Mouse (Mus musculus) CH12.LX (cell line): ENCODE data around the gene Gm14459. TPM values are rescaled to one million over a fixed set of nuclear protein-coding genes. Genes with fewer than 3 reads are reported as not detected.
"Not testable (repeated sequence)": the region's sequence is repeated elsewhere in the genome, so short reads cannot be mapped to it uniquely, and the experiment has no call there.

Source experiments
- DNase-seq: peaks from one replicate; pipeline ENCODE4 v3.0.0-alpha.2; 2013; ENCODE audit errors: extremely low read depth
- H3K27ac ChIP-seq: 2 replicates; pipeline ENCODE4 v1.5.1; 2012; ENCODE audit warnings: low read depth, mild to moderate bottlenecking, control low read depth, moderate library complexity; ENCODE audit not compliant: insufficient read depth
- H3K27me3 ChIP-seq: replicated peaks from 2 replicates; pipeline ENCODE3; 2012; ENCODE audit warnings: inconsistent platforms
- H3K36me3 ChIP-seq, 2 experiments: replicated peaks in 1 of 2; 2 replicates each; pipeline versions ENCODE3 to v1.6.1; 2012; ENCODE audit warnings: inconsistent platforms in 1 of 2, low read length in 1 of 2, mild to moderate bottlenecking in 1 of 2, mixed read lengths in 1 of 2, moderate library complexity in 1 of 2; ENCODE audit not compliant: control insufficient read depth in 1 of 2, insufficient read depth in 1 of 2
- H3K4me1 ChIP-seq, 2 experiments: 2 replicates each; pipeline ENCODE4 v1.6.1; 2012; ENCODE audit warnings: inconsistent platforms in 1 of 2, moderate library complexity in 1 of 2; ENCODE audit not compliant: insufficient read depth in 2 of 2, control insufficient read depth in 1 of 2
- H3K4me2 ChIP-seq: 2 replicates; pipeline ENCODE4 v1.6.1; 2012; ENCODE audit warnings: low read depth, mild to moderate bottlenecking, control low read depth; ENCODE audit not compliant: poor library complexity, insufficient read depth, severe bottlenecking
- H3K4me3 ChIP-seq, 3 experiments: fragments of 150-350 bp in 1 of 3; sonication (generic) in 1 of 3; replicated peaks in 1 of 3; 2 replicates each; pipeline versions ENCODE3 to v1.5.1; 2011 to 2012; ENCODE audit warnings: low read depth in 2 of 3, low read length in 2 of 3, mild to moderate bottlenecking in 2 of 3, moderate library complexity in 2 of 3, control low read depth in 1 of 3, improper control_type of control experiment in 1 of 3, inconsistent platforms in 1 of 3, mixed read lengths in 1 of 3; ENCODE audit not compliant: poor library complexity in 1 of 3
- H3K79me2 ChIP-seq: replicated peaks from 2 replicates; pipeline ENCODE4 v1.6.1; 2012; ENCODE audit warnings: mild to moderate bottlenecking, moderate library complexity; ENCODE audit not compliant: control insufficient read depth, poor library complexity, insufficient read depth, severe bottlenecking; ENCODE audit errors: extremely low read depth
- H3K9ac ChIP-seq: 2 replicates; pipeline ENCODE4 v1.6.1; 2012; ENCODE audit warnings: low read depth, mild to moderate bottlenecking, control low read depth, moderate library complexity; ENCODE audit not compliant: insufficient read depth
- H3K9me3 ChIP-seq: replicated peaks from 2 replicates; pipeline ENCODE3; 2012; ENCODE audit warnings: low read length, inconsistent platforms, mixed read lengths
- BHLHE40 ChIP-seq: IDR thresholded peaks from 2 replicates; pipeline ENCODE4 v1.6.1; 2011; ENCODE audit warnings: mild to moderate bottlenecking, low read depth, low read length, improper control_type of control experiment
- CHD2 ChIP-seq: IDR thresholded peaks from 2 replicates; pipeline ENCODE4 v1.6.1; 2011; ENCODE audit warnings: low read length, improper control_type of control experiment
- IRF4 ChIP-seq: IDR thresholded peaks from 2 replicates; pipeline ENCODE4 v1.6.1; 2014; ENCODE audit warnings: low read depth, mild to moderate bottlenecking, inconsistent platforms, low read length, improper control_type of control experiment
- KAT2A ChIP-seq: IDR thresholded peaks from 2 replicates; pipeline ENCODE4 v1.6.1; 2012; ENCODE audit warnings: low read length, improper control_type of control experiment, inconsistent platforms; ENCODE audit not compliant: insufficient replicate concordance
- MXI1 ChIP-seq: IDR thresholded peaks from 2 replicates; pipeline ENCODE4 v1.6.1; 2011; ENCODE audit warnings: mild to moderate bottlenecking, low read depth, low read length, improper control_type of control experiment
- NELFE ChIP-seq: IDR thresholded peaks from 2 replicates; pipeline ENCODE4 v1.6.1; 2011; ENCODE audit warnings: low read depth, low read length, improper control_type of control experiment
- NRF1 ChIP-seq: IDR thresholded peaks from 2 replicates; pipeline ENCODE4 v1.6.1; 2014; ENCODE audit warnings: low read depth, mild to moderate bottlenecking, inconsistent platforms, low read length, improper control_type of control experiment, moderate library complexity
- POLR2AphosphoS2 ChIP-seq: IDR thresholded peaks from 2 replicates; pipeline ENCODE4 v1.6.1; 2011; ENCODE audit warnings: low read depth, low read length, improper control_type of control experiment
- RAD21 ChIP-seq: IDR thresholded peaks from 2 replicates; pipeline ENCODE4 v1.6.1; 2011; ENCODE audit warnings: low read depth, mild to moderate bottlenecking, low read length, improper control_type of control experiment, moderate library complexity
- SIN3A ChIP-seq: IDR thresholded peaks from 2 replicates; pipeline ENCODE4 v1.6.1; 2012; ENCODE audit warnings: low read length, improper control_type of control experiment, inconsistent platforms
- TCF12 ChIP-seq: IDR thresholded peaks from 2 replicates; pipeline ENCODE4 v1.6.1; 2014; ENCODE audit warnings: low read depth, mild to moderate bottlenecking, inconsistent platforms, low read length, improper control_type of control experiment
- USF1 ChIP-seq: IDR thresholded peaks from 2 replicates; pipeline ENCODE4 v1.6.1; 2014; ENCODE audit warnings: low read depth, mild to moderate bottlenecking, inconsistent platforms, low read length, improper control_type of control experiment
- ZNF384 ChIP-seq: IDR thresholded peaks from 2 replicates; pipeline ENCODE4 v1.6.1; 2012; ENCODE audit warnings: low read depth, low read length, improper control_type of control experiment, inconsistent platforms
- dilution Hi-C: fragments of 300-500 bp; cut with MboI; formaldehyde crosslinking; loops from 2 replicates; pipeline ENCODE4 v1.14.3; 2020; ENCODE audit warnings: low sequenced_read_pairs; ENCODE audit not compliant: extremely low pct_unique_long_range_greater_than_20kb, extremely low pct_ligation_motif_present
- in situ Hi-C: fragments of 300-500 bp; cut with MboI; formaldehyde crosslinking; loops from 3 replicates; pipeline ENCODE4 v1.14.3; 2019; ENCODE audit warnings: low sequenced_read_pairs, low pct_ligation_motif_present, low pct_unique_long_range_greater_than_20kb, mixed read lengths
- polyA plus RNA-seq: library from polyadenylated mRNA; unstranded; fragments of >175 nt; gene quantifications from 2 replicates; pipeline ENCODE4 v1.2.1, GENCODE M21; 2012; ENCODE audit warnings: low read depth; ENCODE audit not compliant: insufficient read length
- total RNA-seq, 2 experiments: library from RNA; depleted of rRNA; stranded (reverse); fragments of 300-350 nt in 1 of 2; fragments of >200 nt in 1 of 2; gene quantifications; 2 replicates each; pipeline ENCODE4 v1.2.3; 2012 to 2014

Gm14459 gene
- total RNA-seq (2012; rRNA removed) (not detected in 2 replicates), total RNA-seq (2014; rRNA removed) (not detected in 2 replicates), polyA plus RNA-seq (not detected in 2 replicates)

- TF ChIP-seq USF1 (no peak), MXI1 (no peak), TCF12 (no peak), RAD21 (no peak), KAT2A (no peak), CHD2 (no peak), BHLHE40 (no peak), ZNF384 (no peak), NELFE (no peak), NRF1 (no peak), IRF4 (no peak), SIN3A (no peak), POLR2AphosphoS2 (no peak)
- no peaks in the 10 kb centered on the region for H3K4me1 ChIP-seq
- H3K9me3 ChIP-seq = no peaks in the 10 kb centered on the region
- no peak within 1 kb of the TSS for H3K27ac ChIP-seq
- no peak within 1 kb of the TSS for H3K9ac ChIP-seq
- in situ Hi-C loops (no loop called here), dilution Hi-C loops (no loop called here)
- no peaks in the 10 kb centered on the region for H3K36me3 ChIP-seq
- H3K79me2 ChIP-seq = no peaks in the 10 kb centered on the region
- H3K27me3 ChIP-seq = no peaks in the 10 kb centered on the region
- no peak within 1 kb of the TSS for H3K4me2 ChIP-seq
- no peak within 1 kb of the TSS for H3K4me3 ChIP-seq
- no peak for DNase-seq
Observed at GRCm38 (mm10) chrX:8524854-8525253, at the start of gene Gm14459. Gene Gm14459 (minus strand): TSS chrX:8524954.

- H3K9me3 ChIP-seq, in situ Hi-C loops, H3K79me2 ChIP-seq, H3K4me1 ChIP-seq, H3K4me3 ChIP-seq, H3K27me3 ChIP-seq, H3K36me3 ChIP-seq, dilution Hi-C loops, H3K9ac ChIP-seq, H3K4me2 ChIP-seq, H3K27ac ChIP-seq, DNase-seq: not testable (repeated sequence)
Observed at GRCm38 (mm10) chrX:8548155-8548554, 23.4 kb upstream of the Gm14459 start, which contains the start of gene Ssxb6. Gene Ssxb6 (minus strand): TSS chrX:8548255.

Other genes starting within 250 kb of the Gm14459 start
- not detected in 2 replicates for gene Ssxb10, start 197.5 kb downstream of the Gm14459 start, total RNA-seq (2012; rRNA removed)
- not detected in 2 replicates for gene Ssxb10, start 197.5 kb downstream of the Gm14459 start, total RNA-seq (2014; rRNA removed)
- not detected in 2 replicates for gene Ssxb10, start 197.5 kb downstream of the Gm14459 start, polyA plus RNA-seq
- gene Ssxb9, start 158.0 kb downstream of the Gm14459 start, total RNA-seq (2012; rRNA removed) = not detected in 2 replicates
- gene Ssxb9, start 158.0 kb downstream of the Gm14459 start, total RNA-seq (2014; rRNA removed) = not detected in 2 replicates
- not detected in 2 replicates for gene Ssxb9, start 158.0 kb downstream of the Gm14459 start, polyA plus RNA-seq
- gene Ssxb1, start 111.6 kb downstream of the Gm14459 start, total RNA-seq (2012; rRNA removed) = not detected in 2 replicates
- not detected in 2 replicates for gene Ssxb1, start 111.6 kb downstream of the Gm14459 start, total RNA-seq (2014; rRNA removed)
- gene Ssxb1, start 111.6 kb downstream of the Gm14459 start, polyA plus RNA-seq = not detected in 2 replicates
- gene Ssxb2, start 63.2 kb downstream of the Gm14459 start, total RNA-seq (2012; rRNA removed) = not detected in 2 replicates
- gene Ssxb2, start 63.2 kb downstream of the Gm14459 start, total RNA-seq (2014; rRNA removed) = not detected in 2 replicates
- gene Ssxb2, start 63.2 kb downstream of the Gm14459 start, polyA plus RNA-seq = not detected in 2 replicates
- not detected in 2 replicates for gene Ssxb6, start 23.3 kb upstream of the Gm14459 start, total RNA-seq (2012; rRNA removed)
- not detected in 2 replicates for gene Ssxb6, start 23.3 kb upstream of the Gm14459 start, total RNA-seq (2014; rRNA removed)
- not detected in 2 replicates for gene Ssxb6, start 23.3 kb upstream of the Gm14459 start, polyA plus RNA-seq
- gene Ssxb3, start 66.9 kb upstream of the Gm14459 start, total RNA-seq (2012; rRNA removed) = not detected in 2 replicates
- not detected in 2 replicates for gene Ssxb3, start 66.9 kb upstream of the Gm14459 start, total RNA-seq (2014; rRNA removed)
- gene Ssxb3, start 66.9 kb upstream of the Gm14459 start, polyA plus RNA-seq = not detected in 2 replicates
- gene Ssxb8, start 165.9 kb upstream of the Gm14459 start, total RNA-seq (2012; rRNA removed) = not detected in 2 replicates
- not detected in 2 replicates for gene Ssxb8, start 165.9 kb upstream of the Gm14459 start, total RNA-seq (2014; rRNA removed)
- gene Ssxb8, start 165.9 kb upstream of the Gm14459 start, polyA plus RNA-seq = not detected in 2 replicates
- not detected in 2 replicates for gene Ssx9, start 223.5 kb upstream of the Gm14459 start, total RNA-seq (2012; rRNA removed)
- gene Ssx9, start 223.5 kb upstream of the Gm14459 start, total RNA-seq (2014; rRNA removed) = not detected in 2 replicates
- gene Ssx9, start 223.5 kb upstream of the Gm14459 start, polyA plus RNA-seq = not detected in 2 replicates